Mouse (Mus musculus): Measurements from ENCODE around the gene Igfbp7. TPM values are rescaled to one million over a fixed set of nuclear protein-coding genes. Genes with fewer than 3 reads are reported as not detected.

Igfbp7 gene
- total RNA-seq, 2 experiments from 2014 or later = 3.8 TPM; not detected in 1

DNA sequence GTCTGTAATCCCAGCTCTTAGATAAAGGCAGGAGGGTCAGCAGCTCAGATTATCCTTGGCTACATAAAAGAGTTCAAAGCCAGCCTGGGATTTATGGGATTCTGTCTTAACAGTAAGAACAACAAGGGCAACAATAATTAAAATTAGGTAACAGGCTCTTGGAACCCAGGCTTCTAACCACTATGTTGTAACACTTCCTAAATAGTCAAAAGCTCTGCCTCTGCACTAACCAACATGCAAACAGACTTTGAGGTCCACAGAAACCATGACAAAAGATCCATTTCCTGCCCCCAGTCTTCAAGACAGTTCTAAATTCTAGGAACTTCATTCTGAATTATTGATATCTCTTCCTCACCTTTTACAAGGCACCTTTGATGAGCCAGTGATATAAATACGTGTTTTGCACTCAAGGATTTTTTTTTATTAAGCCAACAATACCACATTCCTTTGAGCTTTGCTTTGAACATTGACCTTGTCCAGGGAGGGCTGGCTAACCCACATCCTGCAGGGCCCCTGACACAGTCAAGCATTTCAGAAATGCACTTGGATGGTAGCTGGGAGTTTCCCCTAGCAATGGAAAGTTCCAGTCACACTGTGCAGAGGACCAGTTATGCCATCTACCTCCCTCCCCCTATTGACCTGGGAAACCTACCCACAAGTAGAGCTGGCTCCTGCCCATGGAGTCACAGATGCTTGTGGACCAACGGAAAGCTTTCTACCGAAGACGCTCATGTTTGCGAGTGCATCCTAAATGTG, 23.9 kb downstream of the Igfbp7 start:
- ATAC-seq (replicated peaks; ENCODE audit: low FRiP score, poor library complexity, severe bottlenecking) = no peak

DNA sequence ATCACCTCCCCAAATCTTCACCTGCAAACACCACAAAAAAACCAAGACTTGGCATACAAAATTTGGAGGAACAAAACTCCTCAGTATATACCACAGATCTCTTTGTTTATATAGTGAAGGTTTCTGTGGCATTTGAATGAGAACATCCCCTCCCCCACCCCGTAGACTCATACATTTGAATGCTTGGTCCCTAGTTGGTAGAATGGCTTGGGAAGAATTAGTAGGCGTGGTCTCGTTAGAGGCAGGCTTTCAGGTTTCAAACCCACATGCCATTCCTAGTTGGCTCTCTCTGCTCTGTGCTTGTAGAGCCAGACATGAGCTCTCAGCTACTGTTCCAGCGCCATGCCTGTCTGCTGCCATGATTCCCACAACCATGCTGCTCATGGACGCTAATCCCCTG, 26.2 kb downstream of the Igfbp7 start:
- no peak for ATAC-seq (replicated peaks; ENCODE audit: low FRiP score, poor library complexity, severe bottlenecking)

DNA sequence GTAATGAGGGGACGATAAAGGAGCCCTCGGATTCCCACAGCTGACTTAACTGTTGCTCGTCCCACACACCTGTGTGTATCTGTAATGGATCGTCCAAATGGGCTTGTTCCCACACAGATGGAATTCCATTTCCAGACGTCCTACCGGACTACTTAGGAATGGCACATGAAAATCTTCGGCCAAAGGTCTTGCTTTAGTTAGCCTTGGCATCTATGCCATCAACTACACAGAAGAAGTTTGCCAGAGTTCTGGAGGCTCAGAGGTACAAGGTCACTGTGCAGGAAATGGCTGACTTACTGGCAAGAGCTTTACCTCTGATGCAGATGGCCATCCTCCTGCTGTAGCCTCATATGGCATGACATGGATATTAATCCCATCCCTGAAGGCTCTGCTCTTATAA, 26.6 kb downstream of the Igfbp7 start:
- no peak for ATAC-seq (replicated peaks; ENCODE audit: low FRiP score, poor library complexity, severe bottlenecking)

DNA sequence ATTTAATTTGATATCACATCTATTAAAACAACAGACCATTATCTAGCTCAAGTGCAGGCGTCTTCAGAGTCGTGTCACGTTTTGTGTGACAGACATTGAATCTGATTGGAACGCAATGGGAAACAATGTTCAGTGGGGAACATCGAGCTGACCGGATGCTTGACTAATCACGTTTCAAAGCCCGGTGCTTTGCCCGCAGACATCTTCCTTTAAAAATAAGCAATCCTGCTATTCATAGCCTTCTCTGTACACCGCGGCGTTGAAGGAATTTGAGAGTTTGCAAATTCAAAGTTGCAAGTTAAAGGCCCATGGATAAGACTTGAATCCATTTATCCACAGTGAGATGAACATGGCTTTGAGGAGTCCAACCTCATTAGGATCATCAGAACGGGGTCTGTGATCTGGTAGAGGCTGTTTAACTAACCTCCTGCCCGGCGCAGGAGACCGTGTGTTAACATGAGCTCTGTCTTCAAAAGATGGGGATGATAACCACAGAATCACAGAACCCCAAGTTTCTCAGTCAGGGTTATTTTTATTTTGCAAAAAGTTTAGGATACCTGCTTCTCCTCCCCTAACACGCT, 27.4 kb downstream of the Igfbp7 start:
- no peak for ATAC-seq (replicated peaks; ENCODE audit: low FRiP score, poor library complexity, severe bottlenecking)

DNA sequence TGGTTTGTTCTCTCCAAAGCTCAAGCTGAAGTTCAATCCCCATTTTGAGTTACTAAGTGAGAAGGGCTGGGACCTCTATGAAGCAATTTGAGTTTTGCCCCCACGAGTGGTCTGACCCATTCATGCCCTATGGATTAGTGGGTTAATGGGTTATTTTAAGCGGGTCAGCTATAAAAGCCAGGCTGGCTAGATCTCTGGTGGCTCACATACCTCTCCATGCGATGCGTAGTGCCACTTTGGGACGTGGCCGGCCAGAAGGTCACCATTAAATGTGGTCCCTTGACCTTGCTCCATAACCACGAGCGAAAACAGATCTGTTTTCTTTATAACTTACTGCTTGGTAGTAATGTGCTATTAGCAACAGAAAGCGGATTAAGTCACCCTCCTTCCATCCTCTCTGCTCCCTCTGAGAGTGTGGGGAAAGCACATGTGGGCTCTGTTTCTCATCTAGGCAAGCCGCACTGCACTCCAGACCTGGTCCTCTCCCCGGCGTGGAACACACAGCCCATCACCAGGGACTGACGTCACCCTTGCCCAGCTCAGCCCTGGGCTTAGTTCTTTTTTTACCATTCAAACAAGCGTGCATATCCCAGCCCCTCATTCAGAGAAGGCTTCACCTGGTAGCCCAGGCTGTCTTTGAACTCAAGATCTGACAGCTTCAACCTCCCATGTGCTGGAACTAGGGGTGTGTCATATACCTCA, 28.3 kb downstream of the Igfbp7 start:
- ATAC-seq (replicated peaks; ENCODE audit: low FRiP score, poor library complexity, severe bottlenecking) = no peak

DNA sequence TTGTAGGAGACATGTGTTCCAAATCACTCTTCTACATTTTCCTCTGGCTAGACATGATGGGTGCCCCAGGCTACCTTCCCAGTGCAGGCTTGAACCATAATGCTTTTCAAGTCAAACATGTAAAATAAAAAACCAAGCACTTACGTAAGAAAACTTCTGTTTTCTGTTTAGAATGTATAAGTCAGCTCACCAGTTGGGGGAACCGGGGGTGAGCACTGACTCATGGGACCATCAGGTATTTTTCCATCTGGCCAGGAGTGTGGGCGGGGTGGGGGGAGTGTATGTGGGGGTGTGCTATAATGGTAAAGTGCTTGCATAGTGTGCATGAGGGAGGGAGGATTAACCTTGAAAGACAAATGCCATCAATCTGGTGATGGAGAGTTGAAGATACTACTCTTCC, 29.8 kb downstream of the Igfbp7 start:
- ATAC-seq (replicated peaks; ENCODE audit: low FRiP score, poor library complexity, severe bottlenecking) = no peak

DNA sequence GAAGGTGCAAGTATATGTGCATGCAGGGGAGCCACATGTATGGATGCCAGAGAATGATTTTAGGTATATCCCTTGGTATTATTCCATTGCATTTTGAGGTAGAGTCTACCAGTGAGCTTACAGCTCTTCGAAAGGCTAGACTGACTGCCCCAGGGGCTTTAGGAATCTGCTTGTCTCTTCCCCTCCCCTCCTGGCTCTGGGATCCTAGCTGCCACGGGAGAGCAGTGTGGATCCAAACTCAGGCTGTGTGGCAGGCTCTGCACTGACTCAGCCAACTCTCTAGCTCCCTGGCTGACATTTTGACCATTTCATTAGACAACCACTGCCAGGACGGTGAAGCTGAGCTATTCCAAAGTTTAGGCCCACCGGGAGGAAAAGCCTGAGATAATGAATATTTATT, 32.3 kb downstream of the Igfbp7 start:
- no peak for ATAC-seq (replicated peaks; ENCODE audit: low FRiP score, poor library complexity, severe bottlenecking)

DNA sequence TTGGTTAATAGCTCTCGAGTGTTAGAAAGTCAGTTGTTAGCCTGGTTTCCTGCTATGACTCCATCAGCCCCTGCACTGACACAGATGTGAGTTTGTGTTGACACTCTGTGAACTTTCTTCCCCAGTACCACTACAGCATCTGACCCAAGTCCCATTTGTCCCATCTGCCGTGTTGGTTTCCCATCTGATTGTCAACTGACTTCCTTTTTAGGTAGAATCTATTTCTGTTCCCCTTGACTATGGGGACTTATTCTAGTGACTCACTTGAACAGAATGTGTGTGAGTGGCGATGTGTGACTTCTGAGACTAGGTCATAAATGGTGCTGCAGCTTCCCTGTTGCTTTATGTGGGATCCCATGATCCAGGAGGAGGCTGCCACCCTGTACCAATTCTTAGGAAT, 32.9 kb downstream of the Igfbp7 start:
- no peak for ATAC-seq (replicated peaks; ENCODE audit: low FRiP score, poor library complexity, severe bottlenecking)

DNA sequence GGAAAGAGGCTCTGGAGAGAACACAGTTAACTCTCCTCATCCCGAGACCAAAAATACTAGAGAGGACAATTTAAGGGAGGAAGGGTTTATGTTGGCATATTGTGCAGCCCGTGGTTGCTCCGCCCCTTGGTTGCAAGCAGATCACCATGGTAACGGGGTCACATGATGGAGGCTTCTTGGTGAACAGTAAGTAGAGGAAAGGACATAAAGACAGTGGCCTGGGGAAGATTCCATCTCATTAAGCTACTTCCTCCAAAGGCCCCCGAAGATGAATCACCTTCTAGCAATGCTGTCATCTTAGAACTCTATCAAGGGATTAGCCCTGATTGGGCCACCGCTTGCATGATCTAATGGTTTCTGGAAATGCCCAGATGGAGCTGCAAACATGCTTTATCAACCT, 35.1 kb downstream of the Igfbp7 start:
- no peak for ATAC-seq (replicated peaks; ENCODE audit: low FRiP score, poor library complexity, severe bottlenecking)

DNA sequence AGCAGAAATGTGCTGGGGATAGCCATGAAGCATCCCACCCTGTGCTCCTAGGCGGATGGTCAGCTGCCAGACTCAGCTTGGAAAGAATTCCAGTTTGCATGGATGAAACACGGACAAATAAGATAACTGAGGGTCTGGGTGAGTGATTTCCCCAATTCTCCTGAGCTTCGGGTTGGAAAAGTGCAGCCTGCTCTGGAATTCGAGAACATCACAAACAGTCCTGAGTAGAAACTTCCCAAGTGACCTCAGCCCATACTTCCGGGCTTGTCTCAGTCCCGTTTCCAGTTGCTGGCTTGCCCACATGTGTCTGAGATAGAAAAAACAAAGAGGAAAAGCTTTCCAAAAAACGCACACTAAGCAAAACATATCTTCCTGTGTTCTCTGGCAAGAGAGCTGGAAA, 35.6 kb downstream of the Igfbp7 start:
- ATAC-seq (replicated peaks; ENCODE audit: low FRiP score, poor library complexity, severe bottlenecking) = no peak

DNA sequence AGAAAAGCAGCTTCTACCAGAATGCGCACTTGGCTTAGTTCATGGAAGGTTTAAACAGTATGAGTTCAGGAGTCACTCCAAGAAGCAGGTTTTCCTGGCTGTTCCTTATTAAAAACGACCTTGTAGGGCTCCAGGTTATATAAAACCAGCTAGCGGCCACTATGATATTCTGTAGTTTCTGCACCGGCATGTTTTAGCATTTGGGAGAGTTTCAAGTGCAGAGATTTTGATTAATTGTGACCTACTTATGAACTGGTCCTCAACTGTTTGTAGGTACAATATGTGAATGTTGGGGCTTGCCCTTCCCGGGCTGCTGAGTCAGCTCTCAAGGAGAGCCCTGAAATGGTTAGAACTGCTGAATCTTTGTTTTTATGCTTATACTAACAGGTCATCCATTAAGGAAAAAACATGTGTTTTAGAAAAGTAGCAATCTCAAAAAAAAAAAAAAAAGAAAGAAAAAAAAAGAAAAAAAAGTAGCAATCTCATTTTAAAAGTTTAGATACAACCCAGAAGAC, 37.4 kb downstream of the Igfbp7 start:
- no peak for ATAC-seq (replicated peaks; ENCODE audit: low FRiP score, poor library complexity, severe bottlenecking)

DNA sequence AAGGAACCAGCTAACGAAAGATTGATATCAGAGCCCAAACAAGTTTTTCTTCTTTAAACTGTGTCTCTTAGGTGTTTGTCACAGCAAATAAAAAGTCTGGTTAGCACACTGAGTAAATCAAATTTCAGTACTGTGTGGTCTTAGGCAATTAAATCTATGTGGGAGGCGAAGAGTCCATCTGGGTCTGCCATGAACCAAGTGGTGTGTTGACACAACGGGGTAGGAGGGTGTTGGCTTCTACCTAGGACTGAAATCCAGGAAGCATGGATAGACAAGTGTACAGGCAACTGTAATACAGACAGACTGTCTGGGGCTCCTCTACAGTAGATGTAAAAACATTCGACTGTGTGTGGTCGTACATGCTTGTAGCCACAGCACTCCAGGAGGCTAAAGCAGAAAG, 38.4 kb downstream of the Igfbp7 start:
- ATAC-seq (replicated peaks; ENCODE audit: low FRiP score, poor library complexity, severe bottlenecking) = no peak

DNA sequence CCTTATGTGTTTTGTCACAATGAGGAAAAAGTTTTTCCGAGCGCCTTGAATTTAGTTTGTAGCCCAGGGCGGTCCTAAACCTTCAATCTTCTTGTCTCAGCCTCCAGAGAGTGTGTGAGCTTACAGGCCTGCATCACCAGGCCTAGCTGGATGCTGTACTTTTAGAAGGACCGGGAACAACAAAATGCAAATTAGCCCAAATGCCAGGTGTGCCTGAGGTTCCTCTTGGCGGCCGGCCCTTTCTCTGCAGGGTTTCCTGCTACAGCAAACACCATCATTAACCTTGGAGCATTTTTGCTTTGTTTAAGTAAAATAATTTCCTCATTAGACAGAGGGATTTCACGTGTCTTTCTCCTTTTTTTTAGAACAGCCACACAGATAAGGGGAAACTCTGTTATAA, 39.6 kb downstream of the Igfbp7 start:
- no peak for ATAC-seq (replicated peaks; ENCODE audit: low FRiP score, poor library complexity, severe bottlenecking)

DNA sequence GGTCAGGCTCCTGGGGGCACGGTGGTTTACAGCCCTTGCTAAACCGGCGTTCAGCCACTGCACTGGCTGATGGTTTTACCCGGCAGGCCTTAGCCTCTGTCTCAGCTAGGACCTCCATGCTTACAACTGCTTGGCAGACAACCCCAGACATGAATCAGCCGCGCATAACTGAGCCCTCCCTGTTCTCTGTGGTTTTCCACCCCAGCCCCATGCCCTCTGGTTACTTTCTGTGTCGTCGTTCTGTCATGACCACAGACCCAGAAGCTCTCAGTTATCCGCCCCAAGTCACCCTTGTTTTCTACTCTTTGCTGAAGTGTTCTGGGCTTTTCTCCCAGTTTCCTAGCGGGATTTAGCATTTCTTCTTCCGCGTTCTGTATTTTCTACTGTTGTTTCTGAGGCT, 40.2 kb downstream of the Igfbp7 start:
- no peak for ATAC-seq (replicated peaks; ENCODE audit: low FRiP score, poor library complexity, severe bottlenecking)

DNA sequence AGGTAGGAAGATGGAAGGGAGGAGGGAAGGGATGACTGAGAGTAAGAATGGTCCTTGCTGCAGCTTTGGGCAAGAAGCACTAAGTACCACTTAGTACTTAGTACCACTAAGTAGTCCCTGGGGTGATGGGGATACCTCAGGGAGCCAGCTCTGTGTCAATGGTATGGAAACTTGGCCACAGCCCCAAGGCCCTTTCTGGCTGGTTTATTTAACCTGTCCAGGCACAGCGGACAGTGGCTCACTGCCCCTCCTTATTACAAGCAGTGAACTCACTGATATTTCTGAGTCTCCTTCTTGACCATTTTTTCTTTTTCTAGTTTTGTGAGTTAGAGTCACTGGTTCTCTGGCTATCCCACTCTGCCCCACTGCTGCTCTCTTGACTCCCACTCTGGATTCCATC, 40.7 kb downstream of the Igfbp7 start:
- ATAC-seq (replicated peaks; ENCODE audit: low FRiP score, poor library complexity, severe bottlenecking) = no peak

DNA sequence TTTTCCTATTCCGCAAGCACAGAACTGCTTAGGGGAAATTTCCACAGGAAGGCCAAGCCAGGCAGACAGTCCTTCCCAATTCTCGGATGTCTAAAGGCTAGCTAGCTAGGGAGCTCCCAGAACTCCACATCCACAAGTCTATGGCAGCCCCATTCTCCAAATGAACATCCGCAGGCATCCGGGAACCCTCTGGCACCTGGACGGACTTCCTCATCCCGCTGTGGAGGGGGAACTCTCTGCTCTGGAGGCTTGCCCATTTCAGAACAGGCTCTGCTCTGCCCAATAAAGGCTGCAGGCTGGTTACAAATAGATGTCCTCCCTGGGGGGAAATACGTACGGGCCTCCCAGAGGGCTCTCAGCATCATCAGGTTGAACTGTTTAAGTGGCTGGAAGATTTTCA, 41.5 kb downstream of the Igfbp7 start:
- no peak for ATAC-seq (replicated peaks; ENCODE audit: low FRiP score, poor library complexity, severe bottlenecking)

DNA sequence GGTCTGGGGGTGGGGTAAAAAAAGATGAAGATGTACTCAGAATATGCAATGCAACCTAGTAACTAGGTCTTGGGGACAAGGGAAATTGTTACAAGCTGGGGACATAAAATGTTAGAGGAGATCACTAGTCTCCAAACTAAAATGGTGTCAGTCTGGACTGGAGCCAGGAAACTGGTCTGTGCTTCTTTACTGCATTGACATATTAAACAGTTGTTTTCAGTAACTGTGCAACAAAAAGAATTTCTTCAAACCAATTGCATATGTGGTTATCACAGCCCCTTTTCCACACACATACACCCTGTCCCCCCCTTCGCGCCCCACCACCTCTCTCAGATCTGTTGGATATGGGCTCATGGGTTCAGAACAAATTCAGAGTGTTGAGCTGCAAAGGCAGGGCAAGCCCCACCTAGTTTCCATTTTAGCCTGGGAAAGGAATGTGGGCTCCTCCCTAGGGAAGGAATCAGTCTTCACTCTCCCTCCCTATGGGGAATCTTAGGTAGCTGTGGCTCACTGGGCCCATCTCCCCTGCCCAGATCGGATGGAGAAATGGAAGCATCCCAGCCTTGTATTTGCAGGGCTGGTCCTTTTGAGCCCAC, 43.3 kb downstream of the Igfbp7 start:
- ATAC-seq (replicated peaks; ENCODE audit: low FRiP score, poor library complexity, severe bottlenecking) = no peak

DNA sequence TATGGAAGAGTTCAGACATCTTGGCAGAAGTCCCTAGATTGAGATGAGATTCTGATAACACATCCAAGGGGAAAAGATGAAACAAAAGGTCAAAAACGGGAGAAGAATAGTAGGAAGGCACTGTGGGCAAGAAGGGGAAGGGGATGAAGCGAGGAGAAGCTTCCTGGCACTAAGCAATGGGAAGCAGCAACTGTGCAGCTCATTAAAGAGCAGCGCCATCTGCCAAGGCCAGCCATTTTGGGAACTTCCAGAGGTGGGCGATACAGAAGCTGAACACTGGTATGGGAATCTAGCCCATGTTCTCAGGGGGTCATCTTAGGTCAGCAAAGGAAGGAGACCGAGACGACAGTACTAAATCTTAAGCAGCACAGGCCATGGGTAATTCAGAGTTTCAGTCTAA, 44.2 kb downstream of the Igfbp7 start:
- ATAC-seq (replicated peaks; ENCODE audit: low FRiP score, poor library complexity, severe bottlenecking) = no peak

DNA sequence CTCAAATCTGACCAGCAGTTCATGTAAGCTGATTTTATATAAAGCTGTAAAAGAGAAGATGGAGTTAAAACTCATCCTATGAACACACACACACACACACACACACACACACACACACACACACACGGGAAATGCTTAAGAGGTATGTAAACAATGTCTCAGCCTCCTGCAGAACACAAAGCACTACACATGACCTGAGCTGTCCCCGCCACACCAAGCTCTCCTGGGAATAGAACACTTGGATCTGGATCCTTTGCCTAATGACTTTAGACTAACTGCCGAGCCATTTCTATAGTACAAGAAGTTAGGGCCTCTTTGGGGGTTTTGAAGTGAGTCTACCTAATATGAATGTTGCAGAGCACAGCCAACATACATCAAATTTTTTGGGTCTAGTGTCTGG, 45.7 kb downstream of the Igfbp7 start:
- ATAC-seq (replicated peaks; ENCODE audit: low FRiP score, poor library complexity, severe bottlenecking) = no peak

DNA sequence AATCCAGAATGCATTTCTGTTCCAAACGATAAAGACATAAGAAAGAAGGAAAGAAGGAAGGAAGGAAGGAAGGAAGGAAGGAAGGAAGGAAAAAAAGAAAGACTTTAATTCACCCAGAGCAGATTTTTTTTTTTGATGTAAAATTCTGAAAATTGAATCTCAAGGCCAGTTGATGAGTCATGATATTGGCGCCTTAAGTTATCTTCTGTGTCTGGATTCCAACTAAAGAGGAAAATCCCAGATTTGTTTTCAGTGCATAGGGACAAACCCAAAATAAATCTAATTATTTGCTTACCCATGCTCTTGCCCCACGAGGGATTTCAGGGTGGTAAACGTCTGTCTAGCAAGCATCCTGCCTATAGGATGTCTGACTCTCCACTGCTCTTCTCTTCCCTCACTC, 46.8 kb downstream of the Igfbp7 start:
- ATAC-seq (replicated peaks; ENCODE audit: low FRiP score, poor library complexity, severe bottlenecking) = no peak

DNA sequence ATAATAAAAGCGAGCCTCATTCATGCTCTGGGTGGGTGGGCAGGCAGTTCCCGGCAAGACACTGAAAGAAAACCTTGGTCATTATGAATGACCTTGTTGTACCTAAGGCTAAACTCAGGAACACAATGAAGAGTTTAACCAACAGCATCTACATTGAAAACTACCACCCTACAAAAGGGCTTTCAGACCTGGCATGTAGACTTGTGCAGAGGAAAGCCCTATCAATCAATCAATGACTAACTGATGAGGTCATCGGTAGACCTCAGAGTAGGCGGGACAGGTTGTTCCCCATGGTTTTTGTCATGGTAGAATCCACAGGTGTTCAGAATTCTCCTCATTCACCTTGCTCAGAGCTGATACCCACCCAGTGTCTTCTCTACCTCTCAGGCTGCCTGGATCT, 47.9 kb downstream of the Igfbp7 start:
- no peak for ATAC-seq (replicated peaks; ENCODE audit: low FRiP score, poor library complexity, severe bottlenecking)
